Mouse (Mus musculus) gastrocnemius, adult 8-10 months (tissue): ENCODE results near the gene Pcolce. TPM values are rescaled to one million over a fixed set of nuclear protein-coding genes. Genes with fewer than 3 reads are reported as not detected.

Experiments
- total RNA-seq, 4 experiments: library from RNA; stranded (reverse); gene quantifications; 2 replicates each; pipeline ENCODE4 v1.2.4; 2022

Gene Pcolce
- total RNA-seq, 4 experiments from 2014 or later, result 16.2 to 35.4 (median 22.9) TPM

Other genes with a start within 250 kb of the Pcolce start
- gene Zan, start 136.7 kb downstream of the Pcolce start, total RNA-seq, result under 1 TPM in 2 of 4 experiments, not detected in 2; 0.02 to 0.54 TPM
- 10 to 100 TPM; 10.5 to 11.7 (median 11.2) TPM for gene Pop7, start 111.3 kb downstream of the Pcolce start, total RNA-seq
- 10 to 100 TPM; 21.2 to 25.5 (median 22.6) TPM for gene Gigyf1, start 95.2 kb downstream of the Pcolce start, total RNA-seq
- not detected for gene Epo, start 80.5 kb downstream of the Pcolce start, total RNA-seq
- gene Gnb2, start 80.3 kb downstream of the Pcolce start, total RNA-seq, result 100 to 1,000 TPM; 118 to 137 (median 128) TPM
- not detected for gene Actl6b, start 60.3 kb downstream of the Pcolce start, total RNA-seq
- gene Tfr2, start 43.9 kb downstream of the Pcolce start, total RNA-seq, result not detected
- 10 to 100 TPM; 10.1 to 13.6 (median 11.6) TPM for gene Mospd3, start 12.7 kb downstream of the Pcolce start, total RNA-seq
- under 1 TPM in 2 of 4 experiments, not detected in 2; 0.20 to 0.29 TPM for gene Fbxo24, start 15.2 kb upstream of the Pcolce start, total RNA-seq
- gene Lrch4, start 15.3 kb upstream of the Pcolce start, total RNA-seq, result 10 to 100 TPM; 12.7 to 15.7 (median 14.6) TPM
- 1 to 10 TPM; 1.9 to 3.5 (median 2.5) TPM for gene Gm20605, start 15.4 kb upstream of the Pcolce start, total RNA-seq
- gene Sap25, start 27.6 kb upstream of the Pcolce start, total RNA-seq, result 1 to 10 TPM in 2 of 4 experiments, under 1 TPM in 2; 0.75 to 1.8 (median 1.1) TPM
- gene Irs3, start 31.9 kb upstream of the Pcolce start, total RNA-seq, result under 1 TPM; 0.19 to 0.81 (median 0.25) TPM
- 1 to 10 TPM; 2.4 to 4.4 (median 3.3) TPM for gene Agfg2, start 70.9 kb upstream of the Pcolce start, total RNA-seq
- gene Nyap1, start 127.8 kb upstream of the Pcolce start, total RNA-seq, result under 1 TPM in 2 of 4 experiments, not detected in 2; 0.10 to 0.16 TPM
- 10 to 100 TPM; 39.6 to 68.9 (median 47.7) TPM for gene Tsc22d4, start 131.9 kb upstream of the Pcolce start, total RNA-seq
- 1 to 10 TPM; 4.7 to 6.0 (median 5.3) TPM for gene Ppp1r35, start 165.1 kb upstream of the Pcolce start, total RNA-seq
- 10 to 100 TPM; 23.0 to 24.2 (median 23.3) TPM for gene Mepce, start 173.9 kb upstream of the Pcolce start, total RNA-seq
- gene Zcwpw1, start 174.0 kb upstream of the Pcolce start, total RNA-seq, result under 1 TPM in 2 of 4 experiments, not detected in 2; 0.24 to 0.31 TPM
- gene Pilra, start 222.5 kb upstream of the Pcolce start, total RNA-seq, result under 1 TPM in 1 of 4 experiments, not detected in 3; 0.21 TPM
- under 1 TPM in 1 of 4 experiments, not detected in 3; 0.79 TPM for gene Pilrb1, start 244.3 kb upstream of the Pcolce start, total RNA-seq